Mouse (Mus musculus) gastrocnemius, postnatal 4 days (tissue): ENCODE measurements around the gene Blm. TPM values are rescaled to one million over a fixed set of nuclear protein-coding genes. Genes with fewer than 3 reads are reported as not detected.

Experiments used
- DNase-seq, 2 experiments: peaks; one replicate each; pipeline ENCODE4 v3.0.0; 2021 to 2022; ENCODE audit warnings: low spot score in 2 of 2, mixed read lengths in 2 of 2
- total RNA-seq, 2 experiments: library from RNA; stranded (reverse); gene quantifications; 2 replicates each; pipeline ENCODE4 v1.2.3; 2021

The Blm gene
- total RNA-seq, 2 experiments from 2014 or later = 8.3 to 10.7 TPM

- DNase-seq = no peak
Observed at GRCm38 (mm10) chr7:80464831-80465230, 70.1 kb downstream of the Blm start.

- DNase-seq = no peak
Observed at GRCm38 (mm10) chr7:80461891-80462290, 73.0 kb downstream of the Blm start.

GRCm38 (mm10) chr7:80460892-80461291 lies 74.0 kb downstream of the Blm start:
- no peak for DNase-seq

- no peak for DNase-seq
Observed at GRCm38 (mm10) chr7:80460199-80460598, 74.7 kb downstream of the Blm start.

GRCm38 (mm10) chr7:80457831-80458343 lies 77.0 kb downstream of the Blm start:
- no peak for DNase-seq

GRCm38 (mm10) chr7:80457241-80457640 lies 77.7 kb downstream of the Blm start:
- peak in 1 of 2 experiments; percentile 62 for DNase-seq

- DNase-seq = no peak
Observed at GRCm38 (mm10) chr7:80456327-80456726, 78.6 kb downstream of the Blm start.

GRCm38 (mm10) chr7:80455505-80456160 lies 79.3 kb downstream of the Blm start:
- DNase-seq = no peak

- no peak for DNase-seq
Observed at GRCm38 (mm10) chr7:80454786-80455185, 80.1 kb downstream of the Blm start.

GRCm38 (mm10) chr7:80453997-80454396 lies 80.9 kb downstream of the Blm start:
- no peak for DNase-seq

- DNase-seq = no peak
Observed at GRCm38 (mm10) chr7:80453121-80453520, 81.8 kb downstream of the Blm start.

- DNase-seq = no peak
Observed at GRCm38 (mm10) chr7:80452241-80452640, 82.7 kb downstream of the Blm start.

- DNase-seq = no peak
Observed at GRCm38 (mm10) chr7:80451550-80452232, 83.2 kb downstream of the Blm start.

GRCm38 (mm10) chr7:80450354-80450753 lies 84.6 kb downstream of the Blm start:
- no peak for DNase-seq

GRCm38 (mm10) chr7:80449620-80450091 lies 85.3 kb downstream of the Blm start:
- no peak for DNase-seq

- DNase-seq = no peak
Observed at GRCm38 (mm10) chr7:80447336-80447735, 87.6 kb downstream of the Blm start.

GRCm38 (mm10) chr7:80446221-80446878 lies 88.6 kb downstream of the Blm start:
- no peak for DNase-seq

- no peak for DNase-seq
Observed at GRCm38 (mm10) chr7:80445492-80445891, 89.4 kb downstream of the Blm start.

- no peak for DNase-seq
Observed at GRCm38 (mm10) chr7:80444401-80445249, 90.3 kb downstream of the Blm start.

- DNase-seq = no peak
Observed at GRCm38 (mm10) chr7:80443124-80443523, 91.8 kb downstream of the Blm start.
